Comparison of ENCODE assay signal across 24 mouse cellular contexts in genomic region chr6:28969615-28970014, GRCm38 (mm10).
DNase-seq lines count a peak whose midpoint lies in the region; TF ChIP-seq lines count a peak whose summit lies in the region.
"Had no signal": no experiment of that assay in that cellular context is flagged by ENCODE, and none has a peak within 500 bp of the region (broad histone marks: within the 10 kb centered on the region; RNA-seq: fewer than 3 reads in every experiment).

No protein-coding gene starts in this region.

- H3K4me3 ChIP-seq in MEL (ENCODE audit: control insufficient read depth in 1 of 2, insufficient read depth in 1 of 2, low read depth in 2 of 2, low read length in 2 of 2) = no peak overlapping the region
- no peak overlapping the region for H3K4me3 ChIP-seq in embryonic facial prominence, embryonic 10.5 days
- H3K4me3 ChIP-seq: embryonic facial prominence, embryonic 13.5 days; erythroblast, embryonic 14.5 days; forebrain, embryonic 12.5 days; hindbrain, embryonic 15.5 days; layer of hippocampus, adult 2 months; liver, embryonic 13.5 days; megakaryocyte, embryonic 14.5 days; midbrain, embryonic 13.5 days had no signal

- WGBS in embryonic facial prominence, embryonic 10.5 days = 61% methylated on average over 5 of the region's 5 CpGs

- H3K27ac ChIP-seq in MEL (ENCODE audit: control insufficient read depth, low read depth, low read length) = no peak overlapping the region
- no peak overlapping the region for H3K27ac ChIP-seq in embryonic facial prominence, embryonic 10.5 days (replicated peaks)
- H3K27ac ChIP-seq: embryonic facial prominence, embryonic 13.5 days; forebrain, embryonic 12.5 days; hindbrain, embryonic 15.5 days; layer of hippocampus, adult 2 months; liver, embryonic 13.5 days; midbrain, embryonic 13.5 days had no signal

- no peak for TF ChIP-seq RAD21 in MEL (IDR thresholded peaks at IDR 0.05; ENCODE audit: low read depth, low read length)

- no peak for TF ChIP-seq CTCF in MEL (IDR thresholded peaks at IDR 0.05 in 2 of 3, conservative IDR thresholded peaks at IDR 0.05 in 1 of 3; ENCODE audit: control insufficient read depth in 1 of 3, insufficient read depth in 1 of 3, low read depth in 2 of 3, low read length in 3 of 3, poor library complexity in 1 of 3, severe bottlenecking in 1 of 3)

- peaks cover 0 to 15% of the 10 kb centered on the region in 2 experiments; a peak in 3 of 4 replicates for H3K4me1 ChIP-seq in MEL (ENCODE audit: control insufficient read depth in 1 of 2, insufficient read depth in 2 of 2, low read length in 2 of 2)
- no peaks in the 10 kb centered on the region for H3K4me1 ChIP-seq in embryonic facial prominence, embryonic 10.5 days
- H3K4me1 ChIP-seq: embryonic facial prominence, embryonic 13.5 days; hindbrain, embryonic 15.5 days; liver, embryonic 13.5 days; midbrain, embryonic 13.5 days had no signal

- no peaks in the 10 kb centered on the region for H3K79me2 ChIP-seq in MEL (ENCODE audit: control insufficient read depth, insufficient read depth, low read length, poor library complexity)

- TF ChIP-seq POLR2A in MEL (IDR thresholded peaks at IDR 0.05; ENCODE audit: control insufficient read depth in 1 of 2, insufficient read depth in 1 of 2, low read depth in 1 of 2, low read length in 2 of 2, poor library complexity in 1 of 2) = no peak

- peak; percentile 16 for DNase-seq in MEL (ENCODE audit: low read depth, low spot score)
- DNase-seq in frontal cortex, adult 2 months (ENCODE audit: extremely low spot score in 1 of 2, low spot score in 1 of 2) = peak; percentile 74 to 76
- peak; percentile 56 to 58 for DNase-seq in left cerebral cortex, postnatal 14 days (ENCODE audit: low spot score in 2 of 2)
- peak; percentile 62 for DNase-seq in right cerebral cortex, postnatal 25 days
- no peak for DNase-seq in embryonic facial prominence, embryonic 10.5 days (ENCODE audit: low spot score)
- DNase-seq in urinary bladder, adult 2 months (ENCODE audit: low spot score) = no peak
- DNase-seq in natural killer cell, adult 2 months (ENCODE audit: low spot score in 2 of 2) = no peak
- DNase-seq: adrenal gland, adult 8-10 months; B cell, adult 2 months; cerebellum, adult 18-20 months; cerebellum, postnatal 14 days; kidney, adult 9 months; kidney, postnatal 25 days; liver, embryonic 13.5 days; lung, adult 2 months; spleen, adult 18-20 months had no signal

- peaks cover 0 to 2% of the 10 kb centered on the region in 2 experiments; a peak in 1 of 4 replicates for H3K27me3 ChIP-seq in MEL (ENCODE audit: control insufficient read depth in 1 of 2, insufficient read depth in 2 of 2, low read length in 2 of 2)
- H3K27me3 ChIP-seq in embryonic facial prominence, embryonic 10.5 days (replicated peaks; ENCODE audit: low read depth, poor library complexity, severe bottlenecking) = 0 out of 2 replicates have a peak, but pooled peaks cover 2% of the 10 kb centered on the region
- H3K27me3 ChIP-seq: embryonic facial prominence, embryonic 13.5 days; forebrain, embryonic 12.5 days; hindbrain, embryonic 15.5 days; liver, embryonic 13.5 days had no signal

- peak; percentile 31 to 48; a peak in 3 of 4 replicates for TF ChIP-seq EP300 in MEL (IDR thresholded peaks at IDR 0.05; ENCODE audit: low read depth in 1 of 2, low read length in 2 of 2)

- intact Hi-C loops in left cerebral cortex, postnatal 14 days (cut with DNase I) = no loop called here

- H3K9ac ChIP-seq in MEL (ENCODE audit: control insufficient read depth, low read depth, low read length, poor library complexity, severe bottlenecking) = no peak overlapping the region
- H3K9ac ChIP-seq: embryonic facial prominence, embryonic 13.5 days; forebrain, embryonic 12.5 days; hindbrain, embryonic 15.5 days; liver, embryonic 13.5 days; midbrain, embryonic 13.5 days had no signal

- H3K9me3 ChIP-seq in MEL (replicated peaks; ENCODE audit: insufficient read depth, low read length) = no peaks in the 10 kb centered on the region
- no peaks in the 10 kb centered on the region for H3K9me3 ChIP-seq in embryonic facial prominence, embryonic 10.5 days
- H3K9me3 ChIP-seq: embryonic facial prominence, embryonic 13.5 days; forebrain, embryonic 12.5 days; G1E; hindbrain, embryonic 15.5 days; liver, embryonic 13.5 days; midbrain, embryonic 13.5 days had no signal

- peaks cover 0 to 6% of the 10 kb centered on the region in 2 experiments; a peak in 2 of 4 replicates for H3K36me3 ChIP-seq in MEL (ENCODE audit: control insufficient read depth in 1 of 2, insufficient read depth in 2 of 2, low read length in 2 of 2)
- no peaks in the 10 kb centered on the region for H3K36me3 ChIP-seq in embryonic facial prominence, embryonic 10.5 days (replicated peaks)
- H3K36me3 ChIP-seq: embryonic facial prominence, embryonic 13.5 days; forebrain, embryonic 12.5 days; G1E; hindbrain, embryonic 15.5 days; liver, embryonic 13.5 days; midbrain, embryonic 13.5 days had no signal

TF ChIP-seq in MEL, 35 proteins besides CTCF, POLR2A, EP300 and RAD21:
- TF ChIP-seq MAX (IDR thresholded peaks at IDR 0.05; ENCODE audit: low read length) = peak; percentile 39; the same call in 1 of the 2 replicates
- 0 out of 2 replicates have a peak, but pooled peaks have one; percentile 5 for TF ChIP-seq GATA1 (IDR thresholded peaks at IDR 0.05; ENCODE audit: low read depth, low read length)
- TF ChIP-seq MAZ (IDR thresholded peaks at IDR 0.05; ENCODE audit: low read depth, low read length) = no peak

Comparison
In these comparisons a context has a peak if more than half of its experiments do, and no peak if none do; other contexts are left out.
1. DNase-seq: peak in MEL (single experiment), frontal cortex, adult 2 months (2 of 2), left cerebral cortex, postnatal 14 days (2 of 2) and right cerebral cortex, postnatal 25 days (single experiment); none in embryonic facial prominence, embryonic 10.5 days (single experiment), urinary bladder, adult 2 months (single experiment) and natural killer cell, adult 2 months (0 of 2).